Mouse (Mus musculus) C2C12 (cell line): Measurements from ENCODE around the gene Tsen54.

Experiments
- CEBPB ChIP-seq: IDR thresholded peaks from one replicate; pipeline ENCODE4 v1.6.1; 2011; ENCODE audit warnings: low read depth, mild to moderate bottlenecking, control low read depth, moderate library complexity
- CTCF ChIP-seq: IDR thresholded peaks from one replicate; pipeline ENCODE4 v1.5.1; 2011; ENCODE audit not compliant: control insufficient read depth, insufficient read depth, insufficient read length
- FOSL1 ChIP-seq: IDR thresholded peaks from one replicate; pipeline ENCODE4 v1.8.0; 2011; ENCODE audit warnings: mild to moderate bottlenecking, low read length; ENCODE audit not compliant: poor library complexity, insufficient read depth, severe bottlenecking
- MAX ChIP-seq: IDR thresholded peaks from one replicate; pipeline ENCODE4 v1.6.1; 2011; ENCODE audit warnings: mild to moderate bottlenecking, control low read depth
- MYOD1 ChIP-seq: IDR thresholded peaks from one replicate; pipeline ENCODE4 v1.6.1; 2011; ENCODE audit warnings: low read depth; ENCODE audit not compliant: control insufficient read depth, insufficient read length
- MYOG ChIP-seq: IDR thresholded peaks from one replicate; pipeline ENCODE4 v1.6.1; 2011; ENCODE audit not compliant: control insufficient read depth, insufficient read length; ENCODE audit errors: extremely low read depth
- USF1 ChIP-seq: IDR thresholded peaks from one replicate; pipeline ENCODE4 v1.6.1; 2011; ENCODE audit warnings: low read depth, mild to moderate bottlenecking, control low read depth, moderate library complexity

DNA sequence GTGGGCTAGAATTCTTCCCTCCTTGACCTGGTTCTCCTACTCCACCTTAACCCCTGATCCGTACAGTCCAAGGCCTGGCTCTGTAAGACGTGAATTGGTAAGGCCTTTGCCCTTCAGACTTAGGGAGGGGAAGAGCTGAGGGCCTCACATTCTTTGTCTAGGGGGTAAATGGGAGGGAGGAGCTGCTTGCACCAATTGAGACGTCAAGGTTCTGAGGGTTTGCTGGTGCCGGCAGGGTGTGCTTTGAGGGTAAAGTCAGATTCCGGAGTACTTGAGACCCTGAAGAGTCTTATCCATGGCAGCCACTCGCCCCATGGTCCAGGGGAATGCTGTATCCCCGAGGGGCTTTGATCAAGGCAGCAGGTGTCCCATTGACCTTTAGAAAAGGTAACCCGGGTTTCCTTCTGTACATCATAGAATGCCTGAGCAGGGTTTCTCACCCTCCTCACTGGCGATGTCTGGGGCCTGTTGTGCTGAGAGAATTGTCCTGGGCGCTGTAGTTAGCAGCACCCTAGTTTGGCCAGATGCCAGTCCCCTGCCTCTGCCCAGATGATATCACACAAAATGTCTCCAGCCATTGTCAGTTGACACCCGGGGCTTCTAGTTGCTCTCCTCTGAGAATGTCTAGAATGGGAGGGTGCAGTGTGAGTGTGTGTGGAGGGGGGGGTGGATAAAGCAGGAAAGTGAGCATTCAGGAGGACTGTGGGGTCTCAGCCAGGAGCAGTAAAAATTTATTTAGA lies 22.3 kb downstream of the Tsen54 start:
- TF ChIP-seq CTCF (no peak), MAX (no peak), CEBPB (no peak), FOSL1 (no peak), USF1 (no peak), MYOG (no peak), MYOD1 (no peak)
